Mouse (Mus musculus) MEL (cell line): ENCODE data around the gene Ncam1. TPM values are rescaled to one million over a fixed set of nuclear protein-coding genes. Genes with fewer than 3 reads are reported as not detected.

ENCODE experiments used
- DNase-seq: peaks from one replicate; pipeline ENCODE4 v3.0.0; 2011; ENCODE audit warnings: low read depth, low spot score
- H3K27ac ChIP-seq: 2 replicates; pipeline ENCODE4 v1.5.1; 2012; ENCODE audit warnings: low read depth, mild to moderate bottlenecking, control low read depth, low read length, moderate library complexity; ENCODE audit not compliant: control insufficient read depth
- H3K27me3 ChIP-seq, 2 experiments: fragments of 150-350 bp in 1 of 2; sonication (generic) in 1 of 2; 2 replicates each; pipeline ENCODE4 v1.6.1; 2012; ENCODE audit warnings: low read length in 2 of 2, mild to moderate bottlenecking in 2 of 2, improper control_type of control experiment in 1 of 2, moderate library complexity in 1 of 2; ENCODE audit not compliant: insufficient read depth in 2 of 2, control insufficient read depth in 1 of 2
- H3K36me3 ChIP-seq, 2 experiments: 2 replicates each; pipeline ENCODE4 v1.6.1; 2012 to 2014; ENCODE audit warnings: low read length in 2 of 2, improper control_type of control experiment in 1 of 2, inconsistent platforms in 1 of 2, mild to moderate bottlenecking in 1 of 2; ENCODE audit not compliant: insufficient read depth in 2 of 2, control insufficient read depth in 1 of 2
- H3K4me1 ChIP-seq, 2 experiments: fragments of 150-350 bp in 1 of 2; sonication (generic) in 1 of 2; 2 replicates each; pipeline ENCODE4 v1.6.1; 2012; ENCODE audit warnings: low read length in 2 of 2, improper control_type of control experiment in 1 of 2, mild to moderate bottlenecking in 1 of 2; ENCODE audit not compliant: insufficient read depth in 2 of 2, control insufficient read depth in 1 of 2
- H3K4me3 ChIP-seq, 2 experiments: fragments of 150-350 bp in 1 of 2; sonication (generic) in 1 of 2; 2 replicates each; pipeline ENCODE4 v1.5.1; 2012; ENCODE audit warnings: low read depth in 2 of 2, low read length in 2 of 2, mild to moderate bottlenecking in 2 of 2, moderate library complexity in 2 of 2, control low read depth in 1 of 2, improper control_type of control experiment in 1 of 2; ENCODE audit not compliant: control insufficient read depth in 1 of 2, insufficient read depth in 1 of 2
- H3K79me2 ChIP-seq: 2 replicates; pipeline ENCODE4 v1.6.1; 2012; ENCODE audit warnings: mild to moderate bottlenecking, low read length, moderate library complexity; ENCODE audit not compliant: control insufficient read depth, poor library complexity, insufficient read depth
- H3K9ac ChIP-seq: 2 replicates; pipeline ENCODE4 v1.6.1; 2012; ENCODE audit warnings: low read depth, mild to moderate bottlenecking, control low read depth, low read length, moderate library complexity; ENCODE audit not compliant: control insufficient read depth, poor library complexity, severe bottlenecking
- H3K9me3 ChIP-seq: fragments of 150-350 bp; sonication (generic); replicated peaks from 2 replicates; pipeline ENCODE4 v1.6.1; 2012; ENCODE audit warnings: mild to moderate bottlenecking, low read length, improper control_type of control experiment, moderate library complexity; ENCODE audit not compliant: insufficient read depth
- BHLHE40 ChIP-seq: IDR thresholded peaks from 2 replicates; pipeline ENCODE4 v1.6.1; 2012; ENCODE audit warnings: low read depth, mild to moderate bottlenecking, inconsistent platforms, low read length, improper control_type of control experiment, borderline replicate concordance
- CHD2 ChIP-seq: IDR thresholded peaks from 2 replicates; pipeline ENCODE4 v1.6.1; 2011; ENCODE audit warnings: low read length, improper control_type of control experiment
- E2F4 ChIP-seq: IDR thresholded peaks from 2 replicates; pipeline ENCODE4 v1.6.1; 2011; ENCODE audit warnings: low read depth, low read length, improper control_type of control experiment, borderline replicate concordance
- ELF1 ChIP-seq: IDR thresholded peaks from 2 replicates; pipeline ENCODE4 v1.6.1; 2014; ENCODE audit warnings: low read depth, mild to moderate bottlenecking, inconsistent platforms, low read length, improper control_type of control experiment, moderate library complexity
- EP300 ChIP-seq, 2 experiments: IDR thresholded peaks; 2 replicates each; pipeline ENCODE4 v1.6.1; 2011; ENCODE audit warnings: improper control_type of control experiment in 2 of 2, low read length in 2 of 2, low read depth in 1 of 2, mild to moderate bottlenecking in 1 of 2
- GATA1 ChIP-seq: IDR thresholded peaks from 2 replicates; pipeline ENCODE4 v1.6.1; 2011; ENCODE audit warnings: low read depth, low read length, improper control_type of control experiment
- HCFC1 ChIP-seq: IDR thresholded peaks from 2 replicates; pipeline ENCODE4 v1.6.1; 2012; ENCODE audit warnings: low read depth, mild to moderate bottlenecking, inconsistent platforms, low read length, improper control_type of control experiment, moderate library complexity
- JUND ChIP-seq: IDR thresholded peaks from 2 replicates; pipeline ENCODE4 v1.6.1; 2011; ENCODE audit warnings: low read depth, mild to moderate bottlenecking, improper control_type of control experiment, low read length
- KAT2A ChIP-seq: conservative IDR thresholded peaks from 2 replicates; pipeline ENCODE4 v1.6.1; 2012; ENCODE audit warnings: low read depth, low read length, improper control_type of control experiment, inconsistent platforms
- MAX ChIP-seq: IDR thresholded peaks from 2 replicates; pipeline ENCODE4 v1.6.1; 2011; ENCODE audit warnings: low read length, improper control_type of control experiment
- MEF2A ChIP-seq: IDR thresholded peaks from 2 replicates; pipeline ENCODE4 v1.6.1; 2014; ENCODE audit warnings: low read depth, mild to moderate bottlenecking, inconsistent platforms, low read length, improper control_type of control experiment; ENCODE audit not compliant: poor library complexity, insufficient replicate concordance, severe bottlenecking; ENCODE audit errors: extremely low read depth
- MYB ChIP-seq: IDR thresholded peaks from 2 replicates; pipeline ENCODE4 v1.6.1; 2011; ENCODE audit warnings: mild to moderate bottlenecking, low read depth, low read length, improper control_type of control experiment
- POLR2A ChIP-seq, 2 experiments: IDR thresholded peaks; 2 replicates each; pipeline ENCODE4 v1.6.1; 2011 to 2012; ENCODE audit warnings: low read length in 2 of 2, mild to moderate bottlenecking in 2 of 2, control low read depth in 1 of 2, improper control_type of control experiment in 1 of 2, low read depth in 1 of 2, moderate library complexity in 1 of 2; ENCODE audit not compliant: control insufficient read depth in 1 of 2, insufficient read depth in 1 of 2, poor library complexity in 1 of 2
- RAD21 ChIP-seq: IDR thresholded peaks from 2 replicates; pipeline ENCODE4 v1.6.1; 2011; ENCODE audit warnings: mild to moderate bottlenecking, low read depth, low read length, improper control_type of control experiment
- TAL1 ChIP-seq: IDR thresholded peaks from 2 replicates; pipeline ENCODE4 v1.6.1; 2012; ENCODE audit warnings: mild to moderate bottlenecking, inconsistent platforms, low read length, moderate library complexity, mixed read lengths
- USF2 ChIP-seq, 2 experiments: IDR thresholded peaks; 2 replicates each; pipeline ENCODE4 v1.6.1; 2011 to 2012; ENCODE audit warnings: improper control_type of control experiment in 2 of 2, low read length in 2 of 2, borderline replicate concordance in 1 of 2, inconsistent platforms in 1 of 2, low read depth in 1 of 2, mild to moderate bottlenecking in 1 of 2; ENCODE audit not compliant: insufficient read depth in 1 of 2
- ZC3H11A ChIP-seq: IDR thresholded peaks from 2 replicates; pipeline ENCODE4 v1.6.1; 2012; ENCODE audit warnings: low read depth, mild to moderate bottlenecking, inconsistent platforms, low read length, improper control_type of control experiment
- ZMIZ1 ChIP-seq: IDR thresholded peaks from 2 replicates; pipeline ENCODE4 v1.6.1; 2012; ENCODE audit warnings: low read depth, mild to moderate bottlenecking, inconsistent platforms, low read length, improper control_type of control experiment, moderate library complexity
- ZNF384 ChIP-seq: IDR thresholded peaks from 2 replicates; pipeline ENCODE4 v1.6.1; 2012; ENCODE audit warnings: low read depth, mild to moderate bottlenecking, inconsistent platforms, low read length, improper control_type of control experiment
- polyA plus RNA-seq, 2 experiments: library from polyadenylated mRNA; stranded (reverse) in 1 of 2; unstranded in 1 of 2; fragments of >175 nt in 1 of 2; fragments of >200 nt in 1 of 2; gene quantifications; 2 replicates each; pipeline versions ENCODE4 v1.2.1 to v1.2.4; 2012; ENCODE audit warnings: low replicate concordance in 2 of 2, low read depth in 1 of 2; ENCODE audit not compliant: insufficient read length in 2 of 2, insufficient read depth in 1 of 2, missing spikeins in 1 of 2
- total RNA-seq: library from RNA; depleted of rRNA; stranded (reverse); fragments of 300-350 nt; gene quantifications from 2 replicates; pipeline ENCODE4 v1.2.3, GENCODE M21; 2012

The Ncam1 gene
- total and polyA plus RNA-seq, 3 experiments: not detected

- no peak overlapping the region for H3K4me3 ChIP-seq
- no peaks in the 10 kb centered on the region for H3K27me3 ChIP-seq
- H3K9ac ChIP-seq: no peak overlapping the region
- no peak overlapping the region for H3K27ac ChIP-seq
- H3K9me3 ChIP-seq: no peaks in the 10 kb centered on the region
- TF ChIP-seq RAD21: no peak
- TF ChIP-seq HCFC1: no peak
- TF ChIP-seq KAT2A: no peak
- no peak for TF ChIP-seq MEF2A
- no peak for TF ChIP-seq ZMIZ1
- TF ChIP-seq TAL1: no peak
- no peaks in the 10 kb centered on the region for H3K4me1 ChIP-seq
- no peaks in the 10 kb centered on the region for H3K79me2 ChIP-seq
- no peak for DNase-seq
- H3K36me3 ChIP-seq: no peaks in the 10 kb centered on the region
These were observed 193.4 kb downstream of the Ncam1 start for GRCm38 (mm10) chr9:49605351-49605750.

- Histone ChIP-seq H3K4me1 (no peaks in the 10 kb centered on the region), H3K9me3 (no peaks in the 10 kb centered on the region), H3K27ac (no peak overlapping the region), H3K79me2 (no peaks in the 10 kb centered on the region), H3K4me3 (no peak overlapping the region), H3K36me3 (no peaks in the 10 kb centered on the region), H3K9ac (no peak overlapping the region), H3K27me3 (no peaks in the 10 kb centered on the region)
- DNase-seq: no peak
- TF ChIP-seq POLR2A (IDR thresholded peaks at IDR 0.05; ENCODE audit: control insufficient read depth in 1 of 2, insufficient read depth in 1 of 2, low read depth in 1 of 2, low read length in 2 of 2, poor library complexity in 1 of 2) (no peak), CHD2 (no peak), USF2 (IDR thresholded peaks at IDR 0.05; ENCODE audit: borderline replicate concordance in 1 of 2, insufficient read depth in 1 of 2, low read depth in 1 of 2, low read length in 2 of 2) (no peak)
These were observed 197.5 kb downstream of the Ncam1 start for GRCm38 (mm10) chr9:49601215-49601614.

GRCm38 (mm10) chr9:49595635-49596348, 202.9 kb downstream of the Ncam1 start:
- Histone ChIP-seq H3K36me3 (no peaks in the 10 kb centered on the region), H3K27me3 (no peaks in the 10 kb centered on the region), H3K9ac (no peak overlapping the region), H3K9me3 (no peaks in the 10 kb centered on the region), H3K4me3 (no peak overlapping the region), H3K79me2 (no peaks in the 10 kb centered on the region)
- no peak for DNase-seq
- no peak for TF ChIP-seq JUND
- no peak for TF ChIP-seq BHLHE40
- TF ChIP-seq GATA1: no peak
- no peak for TF ChIP-seq EP300 (IDR thresholded peaks at IDR 0.05; ENCODE audit: low read depth in 1 of 2, low read length in 2 of 2)
- no peak for TF ChIP-seq CHD2
- TF ChIP-seq MYB: no peak
- TF ChIP-seq E2F4: no peak
- TF ChIP-seq ZNF384: no peak
- TF ChIP-seq ZC3H11A: no peak
- no peak for TF ChIP-seq KAT2A
- TF ChIP-seq USF2 (IDR thresholded peaks at IDR 0.05; ENCODE audit: borderline replicate concordance in 1 of 2, insufficient read depth in 1 of 2, low read depth in 1 of 2, low read length in 2 of 2): no peak
- TF ChIP-seq MAX: no peak
- TF ChIP-seq ELF1: no peak
- TF ChIP-seq, all 39 proteins: peak for 0
- no peak overlapping the region for H3K27ac ChIP-seq
- no peaks in the 10 kb centered on the region for H3K4me1 ChIP-seq
